ENCODE assay signal across 9 mouse cellular contexts in the genomic region with DNA sequence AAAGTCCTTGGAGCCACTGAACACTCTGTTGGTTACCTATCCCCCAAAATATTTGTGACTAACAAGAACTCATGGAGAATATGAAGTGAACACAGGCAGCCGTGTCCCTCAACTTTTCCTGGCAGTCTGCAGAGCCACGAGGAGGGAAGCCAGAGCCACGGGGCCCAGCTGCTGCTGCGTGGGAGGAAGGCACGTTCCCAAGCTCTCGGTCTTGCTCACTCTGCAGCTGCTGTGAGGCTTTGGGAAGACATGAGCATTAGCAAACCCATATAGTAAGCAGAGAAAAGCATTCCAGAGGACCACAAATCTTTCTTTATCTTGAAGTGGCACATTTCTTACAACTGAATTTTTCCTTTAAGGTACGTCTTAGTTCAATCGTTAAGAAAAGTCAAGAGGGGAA.
DNase-seq lines count a peak whose midpoint lies in the region; ATAC-seq lines count a peak whose summit lies in the region.
"Had no signal": no experiment of that assay in that cellular context is flagged by ENCODE, and none has a peak within 500 bp of the region (broad histone marks: within the 10 kb centered on the region; RNA-seq: fewer than 3 reads in every experiment).

No protein-coding gene starts in this region.

- H3K27me3 ChIP-seq in embryonic facial prominence, embryonic 10.5 days (replicated peaks; ENCODE audit: low read depth, poor library complexity, severe bottlenecking) = no peaks in the 10 kb centered on the region
- H3K27me3 ChIP-seq in heart, embryonic 10.5 days (ENCODE audit: insufficient read depth, poor library complexity, severe bottlenecking) = no peaks in the 10 kb centered on the region
- H3K27me3 ChIP-seq in lung, embryonic 16.5 days (ENCODE audit: control insufficient read depth, insufficient read depth, low read depth, low read length) = no peaks in the 10 kb centered on the region
- H3K27me3 ChIP-seq in hindbrain, embryonic 16.5 days (replicated peaks; ENCODE audit: control insufficient read depth, insufficient read depth, low read length) = no peaks in the 10 kb centered on the region

- H3K27ac ChIP-seq in embryonic facial prominence, embryonic 10.5 days (replicated peaks) = no peak overlapping the region
- peak overlapping the region; percentile 69 for H3K27ac ChIP-seq in heart, embryonic 10.5 days
- 0 out of 2 replicates have a peak overlapping the region, but pooled peaks have one; percentile 20 for H3K27ac ChIP-seq in lung, embryonic 16.5 days (ENCODE audit: low read length)
- H3K27ac ChIP-seq in hindbrain, embryonic 16.5 days (ENCODE audit: low read depth, low read length) = no peak overlapping the region
- H3K27ac ChIP-seq: macrophage had no signal

- H3K4me2 ChIP-seq in lung, embryonic 16.5 days (ENCODE audit: low read depth, low read length) = no peak overlapping the region
- H3K4me2 ChIP-seq in hindbrain, embryonic 16.5 days (ENCODE audit: low read length) = no peak overlapping the region

- H3K9ac ChIP-seq in lung, embryonic 16.5 days (ENCODE audit: low read length) = no peak overlapping the region
- no peak overlapping the region for H3K9ac ChIP-seq in hindbrain, embryonic 16.5 days (ENCODE audit: low read depth, low read length)

- peaks cover 3% of the 10 kb centered on the region; the same call in 1 of the 2 replicates for H3K4me1 ChIP-seq in embryonic facial prominence, embryonic 10.5 days
- H3K4me1 ChIP-seq in heart, embryonic 10.5 days = peaks cover 7% of the 10 kb centered on the region; the same call in 1 of the 2 replicates
- H3K4me1 ChIP-seq in lung, embryonic 16.5 days (replicated peaks; ENCODE audit: control insufficient read depth, insufficient read depth, low read length) = peaks cover 3% of the 10 kb centered on the region; the same call in 1 of the 2 replicates
- H3K4me1 ChIP-seq in hindbrain, embryonic 16.5 days (ENCODE audit: control insufficient read depth, insufficient read depth, low read depth, low read length) = no peaks in the 10 kb centered on the region

- peak; percentile 39 for DNase-seq in adrenal gland, adult 2 months
- DNase-seq in embryonic facial prominence, embryonic 10.5 days (ENCODE audit: low spot score) = peak; percentile 12
- DNase-seq in heart, embryonic 10.5 days (ENCODE audit: low spot score) = peak; percentile 79
- peak; percentile 48 to 69 for DNase-seq in layer of hippocampus, adult 18-20 months (ENCODE audit: low spot score in 2 of 2)
- DNase-seq in testis, postnatal 14 days (ENCODE audit: low spot score) = peak; percentile 37
- no peak for DNase-seq in spleen, postnatal 4 days (ENCODE audit: low spot score in 2 of 2)

- no peaks in the 10 kb centered on the region for H3K9me3 ChIP-seq in embryonic facial prominence, embryonic 10.5 days
- H3K9me3 ChIP-seq in heart, embryonic 10.5 days = no peaks in the 10 kb centered on the region
- H3K9me3 ChIP-seq in lung, embryonic 16.5 days (ENCODE audit: control insufficient read depth, low read length) = no peaks in the 10 kb centered on the region
- H3K9me3 ChIP-seq in hindbrain, embryonic 16.5 days (ENCODE audit: control insufficient read depth, low read length) = no peaks in the 10 kb centered on the region

- ATAC-seq in lung, embryonic 16.5 days (ENCODE audit: low read depth) = no peak
- ATAC-seq in hindbrain, embryonic 16.5 days = no peak

- H3K36me3 ChIP-seq in embryonic facial prominence, embryonic 10.5 days (replicated peaks) = no peaks in the 10 kb centered on the region
- H3K36me3 ChIP-seq in heart, embryonic 10.5 days = no peaks in the 10 kb centered on the region
- H3K36me3 ChIP-seq in lung, embryonic 16.5 days (ENCODE audit: control insufficient read depth, insufficient read depth, low read length) = no peaks in the 10 kb centered on the region
- H3K36me3 ChIP-seq in hindbrain, embryonic 16.5 days (ENCODE audit: control insufficient read depth, insufficient read depth, low read length) = no peaks in the 10 kb centered on the region

- 57% methylated on average over 8 of the region's 8 CpGs for WGBS in embryonic facial prominence, embryonic 10.5 days
- 30% methylated on average over 8 of the region's 8 CpGs for WGBS in heart, embryonic 10.5 days
- WGBS in lung, embryonic 16.5 days = 11% methylated on average over 8 of the region's 8 CpGs
- WGBS in hindbrain, embryonic 16.5 days = 41% methylated on average over 8 of the region's 8 CpGs

- H3K4me3 ChIP-seq in embryonic facial prominence, embryonic 10.5 days = no peak overlapping the region
- 0 out of 2 replicates have a peak overlapping the region, but pooled peaks have one; percentile 15 for H3K4me3 ChIP-seq in heart, embryonic 10.5 days
- no peak overlapping the region for H3K4me3 ChIP-seq in lung, embryonic 16.5 days (ENCODE audit: low read length)
- no peak overlapping the region for H3K4me3 ChIP-seq in hindbrain, embryonic 16.5 days (ENCODE audit: low read length)

Comparison
In these comparisons a context has a peak if more than half of its experiments do, and no peak if none do; other contexts are left out.
1. DNase-seq: peak in adrenal gland, adult 2 months (single experiment), embryonic facial prominence, embryonic 10.5 days (single experiment), heart, embryonic 10.5 days (single experiment), layer of hippocampus, adult 18-20 months (2 of 2) and testis, postnatal 14 days (single experiment); none in spleen, postnatal 4 days (0 of 2).
2. H3K27ac ChIP-seq: peak in heart, embryonic 10.5 days (single experiment) and lung, embryonic 16.5 days (single experiment); none in embryonic facial prominence, embryonic 10.5 days (single experiment) and hindbrain, embryonic 16.5 days (single experiment).